Mouse (Mus musculus): ENCODE results near the gene Stx7. TPM values are rescaled to one million over a fixed set of nuclear protein-coding genes. Genes with fewer than 3 reads are reported as not detected.

Stx7 gene
- polyA plus RNA-seq, 1 experiment from 2014 or later = 73.7 TPM

DNA sequence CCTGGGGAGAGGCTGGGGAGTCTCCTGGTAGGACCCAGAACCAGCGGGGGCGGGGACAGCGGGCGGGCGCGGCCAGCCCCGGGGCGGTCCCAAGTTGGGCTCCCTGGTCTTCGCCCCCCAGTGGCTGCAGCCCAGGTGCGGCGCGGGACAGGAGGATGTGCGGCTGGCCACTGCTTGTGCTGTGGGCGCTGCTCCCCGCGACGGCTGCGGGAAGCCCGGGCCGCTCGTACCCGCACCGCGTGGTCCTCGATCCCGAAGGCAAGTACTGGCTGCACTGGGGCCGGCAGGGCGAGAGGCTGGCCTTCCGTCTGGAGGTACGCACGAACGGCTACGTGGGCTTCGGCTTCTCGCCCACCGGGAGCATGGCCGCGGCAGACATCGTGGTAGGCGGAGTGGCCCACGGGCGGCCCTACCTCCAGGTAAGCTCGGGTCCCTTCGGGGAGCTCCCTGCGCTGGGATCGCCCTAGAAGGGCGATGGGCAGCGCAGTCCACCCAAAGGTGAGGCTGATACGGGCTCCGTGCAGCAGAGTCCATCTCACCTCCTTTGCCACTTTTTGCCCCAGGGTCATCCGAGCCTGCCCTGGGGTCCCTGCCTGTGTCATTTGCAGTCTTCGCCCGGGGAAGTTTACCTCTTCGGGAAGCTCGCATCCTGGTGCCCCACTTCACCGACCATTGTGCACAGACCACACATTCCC lies 74.5 kb downstream of the Stx7 start, which contains the start of gene Moxd1:
Moxd1 (plus strand) TSS at position 69 of the 695 bp plus-strand sequence.
- H3K4me3 ChIP-seq = peak within 1 kb of the TSS; percentile 62
- peaks cover 57% of the 10 kb centered on the region for H3K27me3 ChIP-seq
- H3K9me3 ChIP-seq = no peaks in the 10 kb centered on the region
- no peak within 1 kb of the TSS for H3K27ac ChIP-seq
- no peaks in the 10 kb centered on the region for H3K36me3 ChIP-seq
- peak within 1 kb of the TSS; percentile 93 for H3K4me2 ChIP-seq (replicated peaks)
- peak within 1 kb of the TSS; percentile 69 for H3K9ac ChIP-seq
- peak; percentile 85 for ATAC-seq (ENCODE audit: low FRiP score, low read depth)
- WGBS = 2% methylated on average over 56 of the region's 56 CpGs
- H3K4me1 ChIP-seq = peaks cover 19% of the 10 kb centered on the region; the same call in 1 of the 2 replicates

DNA sequence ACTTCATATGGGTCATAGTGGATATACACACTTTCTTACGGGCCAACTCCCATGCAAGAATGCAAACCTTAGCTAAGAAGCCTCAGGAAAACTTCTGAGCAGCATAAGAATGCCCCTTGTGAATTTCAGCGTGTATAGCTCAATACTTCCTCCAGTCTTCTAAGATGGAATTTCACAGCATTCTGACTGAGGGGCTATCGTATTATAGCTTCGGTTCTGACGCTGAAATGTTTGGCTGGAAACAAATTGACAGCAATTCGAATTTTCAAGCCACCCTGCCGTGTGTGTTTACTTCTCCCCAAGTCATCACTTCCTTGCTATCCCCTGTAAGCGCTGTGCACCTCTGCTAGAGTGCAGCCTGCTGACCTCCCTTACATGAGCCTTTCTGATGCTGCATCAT lies 75.5 kb downstream of the Stx7 start:
- Histone ChIP-seq H3K9ac (no peak overlapping the region), H3K4me1 (peaks cover 19% of the 10 kb centered on the region; the same call in 1 of the 2 replicates), H3K36me3 (no peaks in the 10 kb centered on the region), H3K9me3 (no peaks in the 10 kb centered on the region), H3K4me3 (peak overlapping the region; percentile 62), H3K4me2 (replicated peaks) (peak overlapping the region; percentile 93), H3K27ac (no peak overlapping the region), H3K27me3 (peaks cover 57% of the 10 kb centered on the region)
- 14% methylated on average over 8 of the region's 8 CpGs for WGBS
- ATAC-seq (ENCODE audit: low FRiP score, low read depth) = no peak

DNA sequence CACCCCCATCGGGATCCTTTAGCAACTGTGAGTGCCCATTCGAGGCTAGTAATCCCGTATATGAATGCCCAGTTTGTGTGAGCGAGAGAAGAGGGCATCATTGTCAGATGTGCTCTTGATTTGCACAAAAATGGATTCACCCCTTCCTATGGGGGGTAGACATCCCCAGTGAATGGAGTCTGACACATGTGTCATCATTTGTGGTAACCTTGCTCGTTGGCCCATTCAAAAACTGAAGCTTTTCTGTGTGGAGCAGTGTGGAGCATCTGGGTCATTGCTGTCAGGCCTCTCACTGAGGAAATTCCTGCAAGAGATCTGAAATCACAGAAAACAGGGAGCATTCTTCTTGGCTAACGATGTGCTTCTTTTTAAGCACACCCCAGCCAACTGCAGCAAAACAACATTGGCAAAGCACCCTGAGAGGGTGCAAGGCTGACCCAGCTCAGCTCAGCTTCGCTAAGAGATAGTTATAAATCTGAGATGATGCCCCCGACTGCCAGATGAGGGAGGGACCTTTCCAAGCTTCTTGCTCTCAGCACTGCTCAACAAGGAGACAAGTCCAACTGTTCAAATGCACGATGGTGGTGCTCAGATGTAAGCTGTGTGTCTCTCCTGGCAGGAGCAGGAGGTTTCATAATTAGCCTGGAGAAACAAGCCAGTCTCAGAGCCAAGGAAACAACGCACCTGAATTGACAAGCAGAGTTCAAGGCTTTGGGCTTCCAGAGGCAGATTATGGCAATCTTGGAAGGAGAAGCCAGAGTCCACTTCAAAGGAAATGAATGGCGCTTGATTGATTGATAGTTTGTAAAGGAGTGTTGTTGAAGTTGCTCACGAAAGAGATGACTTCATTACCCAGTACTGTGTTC lies 79.4 kb downstream of the Stx7 start:
- no peak overlapping the region for H3K4me2 ChIP-seq (replicated peaks)
- H3K9me3 ChIP-seq = no peaks in the 10 kb centered on the region
- H3K27me3 ChIP-seq = peaks cover 31% of the 10 kb centered on the region
- H3K27ac ChIP-seq = no peak overlapping the region
- H3K9ac ChIP-seq = no peak overlapping the region
- WGBS = 63% methylated on average over 12 of the region's 12 CpGs
- peaks cover 26% of the 10 kb centered on the region for H3K4me1 ChIP-seq
- no peaks in the 10 kb centered on the region for H3K36me3 ChIP-seq
- H3K4me3 ChIP-seq = no peak overlapping the region
- ATAC-seq (ENCODE audit: low FRiP score, low read depth) = no peak

DNA sequence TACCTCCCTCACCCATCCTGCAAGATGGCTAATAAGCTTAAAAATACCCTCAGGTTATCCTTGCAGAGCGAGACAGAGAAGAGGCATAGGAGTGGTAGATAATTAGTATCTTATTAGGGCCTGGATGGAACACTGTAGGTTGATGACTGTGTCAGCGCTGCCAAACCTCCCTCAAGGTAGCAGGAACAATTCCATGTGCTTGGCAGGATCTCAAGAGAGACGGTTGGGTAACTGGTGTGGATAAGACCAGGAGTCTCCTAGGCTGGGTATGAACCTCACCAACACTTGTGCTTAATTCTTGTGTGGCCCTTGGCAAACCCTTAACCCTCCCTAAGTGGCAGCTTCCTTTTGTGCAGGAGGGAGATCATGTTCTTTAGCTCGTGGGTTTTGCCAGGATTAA lies 83.2 kb downstream of the Stx7 start:
- Histone ChIP-seq H3K27me3 (no peaks in the 10 kb centered on the region), H3K4me1 (peaks cover 31% of the 10 kb centered on the region), H3K4me3 (no peak overlapping the region), H3K9me3 (no peaks in the 10 kb centered on the region), H3K27ac (no peak overlapping the region), H3K9ac (no peak overlapping the region), H3K36me3 (no peaks in the 10 kb centered on the region), H3K4me2 (replicated peaks) (no peak overlapping the region)
- 53% methylated on average over 4 of the region's 4 CpGs for WGBS
- no peak for ATAC-seq (ENCODE audit: low FRiP score, low read depth)

DNA sequence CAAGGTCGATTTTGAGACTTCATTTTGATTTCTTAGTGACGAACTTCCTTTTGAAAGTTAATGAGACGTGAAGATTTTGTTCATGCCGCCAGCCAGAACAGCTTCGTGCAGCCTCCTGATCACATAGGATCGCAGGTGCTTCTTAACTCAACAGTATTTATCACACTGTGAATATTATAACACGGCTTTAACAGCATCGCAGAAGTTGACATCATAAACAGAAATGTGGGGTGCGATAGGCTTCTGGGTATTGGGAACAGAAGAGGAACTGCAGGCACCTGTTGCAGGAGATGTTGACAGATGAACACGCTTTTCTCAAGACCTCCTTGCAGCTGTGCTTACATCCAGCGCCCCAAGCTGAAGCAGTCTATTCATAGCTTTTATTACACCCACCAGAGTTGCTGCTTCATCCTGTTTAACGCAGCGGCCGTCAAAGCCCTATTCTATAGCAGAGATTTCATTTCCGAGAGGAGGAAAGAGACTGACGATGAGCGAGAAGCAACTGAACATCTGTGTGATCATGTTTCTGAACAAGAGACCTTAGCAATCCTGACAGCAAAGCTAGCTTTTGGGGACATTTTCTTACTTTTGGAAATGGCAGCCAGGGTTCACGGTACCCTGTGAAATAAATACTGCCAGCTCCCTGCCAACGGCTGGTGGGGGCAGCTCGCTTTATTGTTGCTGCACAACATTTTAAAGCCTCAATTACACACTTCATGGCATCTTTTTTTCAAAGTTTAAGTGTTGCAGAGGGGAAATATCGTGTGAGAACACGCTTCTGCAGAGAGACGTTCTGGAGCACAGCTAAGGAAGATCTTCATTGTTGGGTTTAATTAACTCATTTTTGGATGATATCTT lies 86.6 kb downstream of the Stx7 start:
- no peak overlapping the region for H3K27ac ChIP-seq
- ATAC-seq (ENCODE audit: low FRiP score, low read depth) = peak; percentile 78
- peak overlapping the region; percentile 17 for H3K4me3 ChIP-seq
- H3K9me3 ChIP-seq = peaks cover 5% of the 10 kb centered on the region; the same call in 1 of the 2 replicates
- peak overlapping the region; percentile 53 for H3K4me2 ChIP-seq (replicated peaks)
- peaks cover 31% of the 10 kb centered on the region for H3K4me1 ChIP-seq
- WGBS = 42% methylated on average over 23 of the region's 23 CpGs
- H3K36me3 ChIP-seq = peaks cover 4% of the 10 kb centered on the region; the same call in 1 of the 2 replicates
- H3K9ac ChIP-seq = no peak overlapping the region
- H3K27me3 ChIP-seq = no peaks in the 10 kb centered on the region

Other genes with a start within 250 kb of the Stx7 start
- not detected in 2 replicates for gene Taar1, start 228.9 kb upstream of the Stx7 start, polyA plus RNA-seq (2015; fragmentation: Nextera tagmentation; extraction: Ambion mirVana)
- not detected in 2 replicates for gene Taar2, start 210.7 kb upstream of the Stx7 start, polyA plus RNA-seq (2015; fragmentation: Nextera tagmentation; extraction: Ambion mirVana)
- not detected in 2 replicates for gene Taar3, start 199.7 kb upstream of the Stx7 start, polyA plus RNA-seq (2015; fragmentation: Nextera tagmentation; extraction: Ambion mirVana)
- not detected in 2 replicates for gene Taar4, start 188.8 kb upstream of the Stx7 start, polyA plus RNA-seq (2015; fragmentation: Nextera tagmentation; extraction: Ambion mirVana)
- gene Taar5, start 178.6 kb upstream of the Stx7 start, polyA plus RNA-seq (2015; fragmentation: Nextera tagmentation; extraction: Ambion mirVana) = not detected in 2 replicates
- not detected in 2 replicates for gene Taar6, start 163.7 kb upstream of the Stx7 start, polyA plus RNA-seq (2015; fragmentation: Nextera tagmentation; extraction: Ambion mirVana)
- not detected in 2 replicates for gene Taar7a, start 155.8 kb upstream of the Stx7 start, polyA plus RNA-seq (2015; fragmentation: Nextera tagmentation; extraction: Ambion mirVana)
- gene Taar7b, start 149.4 kb upstream of the Stx7 start, polyA plus RNA-seq (2015; fragmentation: Nextera tagmentation; extraction: Ambion mirVana) = not detected in 2 replicates
- not detected in 2 replicates for gene Taar7d, start 122.1 kb upstream of the Stx7 start, polyA plus RNA-seq (2015; fragmentation: Nextera tagmentation; extraction: Ambion mirVana)
- not detected in 2 replicates for gene Taar7e, start 111.7 kb upstream of the Stx7 start, polyA plus RNA-seq (2015; fragmentation: Nextera tagmentation; extraction: Ambion mirVana)
- not detected in 2 replicates for gene Taar7f, start 99.8 kb upstream of the Stx7 start, polyA plus RNA-seq (2015; fragmentation: Nextera tagmentation; extraction: Ambion mirVana)
- not detected in 2 replicates for gene Taar8a, start 72.8 kb upstream of the Stx7 start, polyA plus RNA-seq (2015; fragmentation: Nextera tagmentation; extraction: Ambion mirVana)
- gene Taar8b, start 57.0 kb upstream of the Stx7 start, polyA plus RNA-seq (2015; fragmentation: Nextera tagmentation; extraction: Ambion mirVana) = not detected in 2 replicates
- not detected in 2 replicates for gene Taar8c, start 47.4 kb upstream of the Stx7 start, polyA plus RNA-seq (2015; fragmentation: Nextera tagmentation; extraction: Ambion mirVana)
- gene Taar9, start 39.8 kb upstream of the Stx7 start, polyA plus RNA-seq (2015; fragmentation: Nextera tagmentation; extraction: Ambion mirVana) = not detected in 2 replicates
- gene Moxd1, start 74.2 kb downstream of the Stx7 start, polyA plus RNA-seq (2015; fragmentation: Nextera tagmentation; extraction: Ambion mirVana) = 33.5 and 39.7 TPM in 2 replicates

Data from limb, embryonic 13.5 days (tissue).